Mouse (Mus musculus): Measurements from ENCODE around the gene Pcp4l1.

GRCm38 (mm10) chr1:171149974-171150760 is 45.9 kb downstream of the Pcp4l1 start, which contains the start of the genes Sdhc and Mpz:
- TF ChIP-seq CTCF (IDR thresholded peaks at IDR 0.05; ENCODE audit: insufficient read depth, low read depth, low read length), result no peak
- TF ChIP-seq POLR2A (IDR thresholded peaks at IDR 0.05; ENCODE audit: insufficient read depth, low read depth, low read length), result peak; percentile 87

Measured in olfactory bulb, adult 2 months (tissue).